Mouse (Mus musculus) frontal cortex, postnatal 14 days (tissue): ENCODE results near the gene Pabpc4.
A peak's percentile ranks its signal among the peaks of the same experiment; 100 is the strongest.
"Not testable (repeated sequence)": the region's sequence is repeated elsewhere in the genome, so short reads cannot be mapped to it uniquely, and the experiment has no call there.

Experiments
- DNase-seq, 2 experiments: peaks; one replicate each; pipeline ENCODE4 v3.0.0; 2022; ENCODE audit warnings: low spot score in 2 of 2

Pabpc4 gene

DNA sequence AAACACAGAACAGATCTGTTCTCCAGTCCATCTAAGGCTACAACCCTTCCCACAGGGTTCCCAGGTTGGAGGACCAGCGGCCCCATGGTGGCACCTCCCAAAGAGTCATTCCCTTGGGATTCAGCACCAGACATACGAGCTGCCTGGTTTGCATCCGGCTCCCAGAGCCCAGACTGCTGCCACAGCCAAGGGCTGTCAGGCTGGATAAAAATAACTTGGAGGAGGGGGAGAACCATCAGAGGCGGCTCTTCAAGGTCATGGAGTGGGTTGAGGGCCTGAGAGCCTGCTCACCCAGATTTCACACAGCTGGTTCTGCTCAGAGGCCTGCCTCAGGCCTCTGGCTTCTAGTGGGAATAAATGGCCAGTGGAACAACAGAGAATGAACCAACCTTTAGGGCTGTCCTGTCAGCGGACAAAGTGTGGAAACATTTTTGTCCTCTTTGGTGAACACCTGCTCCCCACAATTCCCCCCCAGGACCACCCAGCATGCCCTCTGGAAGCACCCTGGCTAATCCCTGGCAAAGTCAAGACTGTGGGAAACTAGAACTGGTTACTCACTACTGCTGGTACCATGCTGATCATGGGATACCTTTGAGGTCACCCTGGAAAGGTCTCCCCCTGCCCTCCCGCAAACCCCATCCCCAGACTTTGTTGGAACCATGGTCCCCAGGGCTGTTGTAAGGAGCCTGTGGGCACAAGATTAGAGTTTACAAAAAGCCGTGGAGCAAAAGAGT lies 14.8 kb upstream of the Pabpc4 start:
- no peak for DNase-seq

DNA sequence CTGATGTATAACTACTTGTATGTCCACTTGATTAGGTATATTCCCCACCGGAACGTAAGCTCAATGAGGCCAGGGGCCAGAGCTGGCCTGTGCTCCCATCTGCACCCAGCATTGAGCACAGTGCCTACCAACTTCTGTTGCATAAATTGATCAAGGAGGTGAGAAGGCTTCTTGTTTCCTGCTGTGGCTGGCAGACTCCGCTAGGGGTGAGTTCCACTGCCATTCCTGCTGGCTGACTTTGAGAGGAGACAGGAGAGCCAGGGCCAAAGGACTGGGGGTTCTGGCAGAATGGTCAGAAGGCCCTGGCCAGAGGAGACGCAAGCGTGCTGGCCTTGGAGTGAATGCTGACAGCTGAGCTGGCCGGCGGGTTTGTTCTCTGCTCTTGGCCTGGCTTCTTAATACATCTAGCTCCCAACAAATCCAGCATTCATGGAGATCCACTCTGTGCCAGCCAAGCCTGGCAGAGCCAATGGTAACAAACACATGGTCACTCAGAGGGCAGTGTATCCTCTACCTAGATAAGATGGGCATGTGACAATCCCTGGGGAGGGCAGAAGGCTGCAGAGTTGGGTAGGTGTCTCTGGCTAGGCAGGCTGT lies 13.1 kb upstream of the Pabpc4 start:
- DNase-seq: peak; percentile 57 to 73

DNA sequence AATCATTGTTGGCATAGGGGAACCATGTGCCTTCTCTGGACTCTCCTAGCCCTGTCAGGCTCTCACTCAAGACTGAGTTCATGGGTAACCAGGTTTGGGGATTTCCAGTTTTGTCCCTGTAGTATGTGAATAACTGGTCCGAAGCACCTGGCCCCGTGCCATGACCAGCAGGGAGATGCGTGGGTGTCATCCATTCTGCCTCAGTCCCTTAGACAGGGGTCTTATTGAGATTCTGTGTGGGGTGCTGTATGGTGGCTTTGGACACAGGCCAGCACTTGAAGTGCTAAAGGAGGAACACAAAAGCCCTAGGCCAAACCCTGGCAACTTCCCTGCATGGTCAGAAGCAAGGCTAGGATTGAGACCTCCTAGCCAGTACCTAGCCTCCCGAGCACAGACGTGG lies 9.9 kb upstream of the Pabpc4 start:
- no peak for DNase-seq

DNA sequence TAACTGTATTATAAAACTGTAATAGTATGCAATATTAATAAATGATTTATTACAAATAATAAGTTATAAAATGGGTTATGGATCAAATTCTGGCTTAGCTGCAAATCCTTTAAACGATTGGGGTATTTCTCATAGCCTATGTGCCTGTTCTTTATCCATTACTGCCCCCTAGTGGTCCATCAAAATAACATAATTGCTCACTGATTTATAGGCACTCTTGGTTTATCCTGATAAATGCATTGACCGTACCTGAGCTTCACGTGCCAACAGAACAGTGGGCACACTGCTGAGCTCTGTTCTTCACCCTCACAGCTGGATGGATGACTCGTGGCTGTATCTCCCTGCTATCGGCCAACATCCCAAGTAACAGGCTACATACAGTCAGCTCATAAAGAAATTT lies 7.5 kb upstream of the Pabpc4 start:
- DNase-seq: no peak

DNA sequence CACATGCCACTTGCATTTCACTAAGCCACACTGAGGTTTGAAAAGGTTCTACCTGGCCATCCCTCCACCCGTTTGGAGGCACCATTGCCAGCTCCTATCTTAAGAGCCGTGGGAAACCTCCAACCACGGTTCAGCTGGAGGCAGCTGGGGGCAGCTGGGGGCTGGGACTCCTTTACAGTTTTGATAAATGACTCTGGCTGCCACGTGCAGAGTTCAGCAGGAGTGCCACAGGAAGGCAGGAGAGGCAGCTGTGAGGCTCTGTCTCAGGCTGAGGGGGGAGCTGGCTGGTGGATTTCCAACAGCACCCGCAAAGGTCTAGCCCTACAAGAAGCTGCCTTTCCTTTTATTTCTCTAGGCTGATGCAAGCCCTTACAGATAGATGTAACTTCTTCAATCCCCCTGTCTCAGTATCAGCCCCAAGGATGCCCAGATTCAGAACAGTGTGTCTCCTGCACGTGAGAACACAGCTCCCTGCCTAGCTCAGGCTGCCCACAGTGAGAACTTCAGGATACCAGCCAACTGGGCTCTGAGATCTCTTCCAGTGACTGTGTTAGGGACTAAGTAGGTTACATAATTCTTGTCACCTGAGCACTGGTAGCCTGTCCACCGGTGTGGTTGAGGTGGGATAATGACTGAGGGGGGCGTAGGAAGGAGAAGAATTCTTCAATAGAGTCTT lies 1.9 kb upstream of the Pabpc4 start:
- DNase-seq: no peak

DNA sequence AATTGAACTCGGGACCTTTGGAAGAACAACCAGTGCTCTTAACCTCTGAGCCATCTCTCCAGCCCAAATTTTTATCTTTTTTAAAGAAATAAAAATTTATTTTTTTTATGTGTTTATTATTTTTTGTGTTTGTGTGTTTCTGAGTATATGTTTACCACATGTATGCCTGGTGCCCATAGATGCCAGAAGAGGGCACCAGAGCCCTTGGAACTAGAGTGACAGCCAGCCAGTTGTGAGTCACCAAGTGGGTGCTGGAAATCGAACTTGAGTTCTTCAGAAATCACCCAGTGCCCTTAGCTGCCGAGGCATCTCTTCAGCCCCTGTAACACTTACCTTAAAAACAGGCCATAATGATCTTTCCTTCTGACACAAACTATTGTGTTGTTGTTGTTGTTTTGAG lies 8.9 kb downstream of the Pabpc4 start:
- DNase-seq: no peak

DNA sequence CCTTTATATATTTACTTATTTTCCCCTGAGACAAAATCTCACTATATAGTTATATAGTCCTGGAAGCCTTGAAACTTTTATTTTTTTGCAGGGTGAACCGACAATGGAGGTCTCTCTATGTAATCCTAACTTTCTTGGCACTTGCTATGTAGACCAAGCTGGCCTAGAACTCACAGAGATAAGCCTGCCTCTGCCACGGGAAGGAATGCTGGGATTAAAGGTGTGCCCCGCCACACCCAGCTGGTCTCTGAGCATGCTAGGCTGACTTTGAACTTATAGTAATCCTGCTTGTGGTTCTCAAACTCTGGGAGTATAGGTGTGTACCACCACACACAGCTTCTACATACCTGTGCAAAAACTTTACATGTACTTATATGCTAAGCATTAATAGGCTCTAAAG lies 18.0 kb downstream of the Pabpc4 start:
- no peak for DNase-seq

DNA sequence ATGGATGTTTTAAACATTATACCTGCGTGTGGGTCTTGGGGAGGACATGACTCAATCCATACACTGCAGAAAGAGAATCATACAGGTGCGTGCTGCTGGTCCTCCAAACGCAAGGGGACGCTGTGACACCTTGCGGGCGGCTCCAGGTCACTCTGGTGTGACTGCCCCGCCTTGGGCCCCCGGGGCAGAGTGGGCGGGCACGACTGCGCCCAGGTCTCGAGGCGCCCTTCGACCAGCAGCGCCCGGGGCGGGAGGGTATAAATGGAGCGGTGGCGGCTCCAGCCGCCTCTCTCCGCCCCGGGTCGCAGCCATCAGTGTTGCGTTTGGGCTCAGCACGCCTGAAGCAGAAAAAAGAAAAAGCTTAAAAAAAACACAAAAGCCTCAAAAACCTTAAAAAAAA lies 20.3 kb downstream of the Pabpc4 start:
- DNase-seq: peak; percentile 70 to 72

DNA sequence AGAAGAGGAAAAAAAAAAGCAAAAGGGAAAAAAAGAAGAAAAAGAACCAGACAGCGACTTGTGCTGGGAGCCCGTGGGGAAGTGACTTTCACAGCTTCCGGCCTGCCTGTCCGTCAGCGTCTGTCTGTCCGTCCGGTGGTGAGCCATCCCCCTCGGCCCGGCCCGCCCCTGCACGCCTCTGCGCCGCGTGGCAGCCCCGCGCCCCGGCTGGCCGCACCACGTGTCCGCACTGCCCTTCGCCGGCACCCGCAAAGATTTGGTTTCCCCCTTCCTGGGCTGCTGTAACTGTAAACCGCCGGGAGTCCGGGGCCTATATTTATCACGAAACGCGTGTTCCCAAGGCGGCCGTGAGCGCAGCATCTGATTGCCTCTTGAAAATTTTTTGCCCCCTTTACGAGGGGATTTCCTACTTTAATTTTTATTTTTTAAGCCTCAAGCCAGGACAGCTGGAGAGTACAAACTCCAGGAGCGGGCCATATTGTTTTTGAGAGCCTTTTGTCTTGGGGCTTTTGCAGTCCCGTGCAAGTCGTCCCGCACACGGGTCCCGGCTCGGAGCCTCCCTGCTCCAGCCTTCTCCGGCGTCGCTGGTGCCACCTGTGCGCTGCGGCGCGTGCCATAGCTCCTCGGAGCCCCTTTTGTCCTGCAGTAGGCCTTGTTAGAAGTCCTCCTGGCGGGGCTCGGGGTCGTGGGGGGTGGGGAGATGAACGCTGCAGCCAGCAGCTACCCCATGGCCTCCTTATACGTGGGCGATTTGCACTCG lies 20.9 kb downstream of the Pabpc4 start:
- peak in 1 of 2 experiments; percentile 35 for DNase-seq

DNA sequence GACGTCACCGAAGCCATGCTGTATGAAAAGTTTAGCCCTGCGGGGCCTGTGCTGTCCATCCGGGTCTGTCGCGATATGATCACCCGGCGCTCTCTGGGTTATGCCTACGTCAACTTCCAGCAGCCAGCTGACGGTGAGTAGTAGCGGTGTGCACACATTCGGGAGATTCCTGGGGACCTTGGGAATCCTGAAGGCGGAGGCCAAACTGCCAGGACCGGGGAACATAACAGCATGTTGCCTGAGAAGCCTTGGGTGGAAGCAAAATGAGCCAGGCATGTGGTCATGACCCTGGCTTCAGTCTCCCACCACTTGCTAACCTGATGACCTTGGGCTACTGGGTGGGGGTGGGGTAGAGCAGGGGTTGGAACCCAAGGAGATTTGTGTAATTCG lies 21.5 kb downstream of the Pabpc4 start:
- DNase-seq: not testable (repeated sequence)

DNA sequence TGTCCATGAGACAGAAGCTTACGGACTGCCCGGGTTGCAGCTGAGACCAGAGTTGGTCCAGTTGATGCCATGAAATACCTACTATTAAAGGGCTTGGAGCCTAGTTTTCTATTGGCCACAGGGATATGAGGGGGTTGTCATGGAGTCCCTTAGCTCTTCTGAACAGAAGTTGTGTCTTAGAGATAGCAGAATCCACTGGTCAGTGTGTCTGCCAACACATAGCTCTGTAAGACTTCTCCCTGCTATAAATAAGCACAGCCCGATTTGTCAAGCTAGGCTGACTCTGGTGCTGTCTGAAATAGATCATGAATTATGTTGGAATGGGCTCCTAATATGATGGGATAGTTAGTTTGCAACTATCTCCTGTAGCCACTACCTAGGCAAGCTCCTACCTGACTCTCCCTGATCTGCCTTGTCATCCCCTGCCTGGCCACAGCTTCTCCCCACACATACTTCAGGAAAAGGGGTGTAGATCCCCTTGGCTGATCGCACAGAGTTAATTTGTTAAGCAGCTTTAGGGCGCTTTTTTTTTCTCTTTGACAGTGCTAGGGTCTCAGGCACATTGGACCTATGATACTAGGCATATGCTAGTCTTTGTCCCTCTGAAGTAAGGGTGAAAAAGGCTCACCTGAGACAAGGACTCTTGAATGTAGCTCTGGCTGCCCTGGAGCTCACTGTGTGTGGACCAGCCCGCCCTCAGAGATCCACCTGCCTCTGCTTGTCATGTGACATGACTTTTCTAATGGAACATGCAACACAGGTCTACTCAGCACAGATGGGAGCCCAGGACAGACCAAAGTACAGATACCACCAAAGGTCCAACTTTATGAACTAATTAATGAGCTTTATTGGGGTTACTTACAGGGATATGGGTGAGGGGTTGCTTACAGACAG lies 22.8 kb downstream of the Pabpc4 start:
- DNase-seq: no peak

DNA sequence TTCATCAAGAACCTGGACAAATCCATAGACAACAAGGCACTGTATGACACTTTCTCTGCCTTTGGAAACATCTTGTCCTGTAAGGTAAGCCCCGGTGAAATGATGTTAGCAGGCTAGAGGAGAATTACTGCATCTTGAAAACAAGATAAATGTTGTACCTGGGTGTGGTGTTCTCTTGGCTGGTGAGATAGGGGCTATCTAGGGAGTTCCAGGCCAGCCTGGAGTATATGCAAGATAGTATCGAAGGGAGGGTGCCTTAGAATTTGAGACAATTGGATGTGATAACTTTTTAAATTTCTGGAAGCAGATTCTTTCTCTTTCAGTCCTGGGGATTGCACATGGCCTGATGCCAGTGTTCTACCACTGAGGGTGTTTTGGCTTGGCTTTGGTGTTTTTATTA lies 24.6 kb downstream of the Pabpc4 start:
- DNase-seq: no peak

DNA sequence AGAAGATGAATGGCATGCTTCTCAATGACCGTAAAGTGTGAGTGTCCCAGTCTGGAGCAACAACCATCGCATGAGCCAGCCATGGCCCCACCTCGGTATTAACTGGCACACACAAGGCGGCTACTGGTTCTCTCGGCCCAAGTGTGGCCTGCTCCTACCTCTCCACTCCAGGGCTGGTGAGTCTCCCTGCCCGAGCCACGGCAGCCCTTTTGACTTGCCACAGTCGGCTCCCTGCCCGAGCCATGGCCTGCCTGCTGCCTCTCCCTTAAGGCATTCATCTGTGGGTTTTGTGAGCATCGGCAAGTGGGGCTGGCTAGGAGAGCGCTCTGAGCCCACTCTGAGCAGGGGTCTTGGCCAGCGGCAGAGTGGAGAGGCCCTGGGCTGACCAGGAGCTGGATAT lies 26.9 kb downstream of the Pabpc4 start:
- no peak for DNase-seq

DNA sequence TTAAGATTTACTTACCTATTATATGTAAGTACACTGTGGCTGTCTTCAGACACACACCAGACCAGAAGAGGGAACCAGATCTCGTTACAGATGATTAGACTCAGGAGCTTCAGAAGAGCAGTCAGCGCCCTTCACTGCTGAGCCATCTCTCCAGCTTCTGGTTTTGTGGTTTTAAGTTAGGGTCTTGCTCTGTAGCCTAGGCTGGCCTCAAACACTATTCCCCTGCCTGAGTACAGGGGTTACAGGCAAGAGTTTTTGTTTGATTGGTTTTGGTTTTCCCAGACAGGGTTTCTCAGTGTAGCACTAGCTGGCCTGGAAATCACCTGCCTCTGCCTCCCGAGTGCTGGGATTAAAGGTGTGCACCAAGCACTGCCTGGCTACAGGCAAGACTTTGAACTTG lies 30.2 kb downstream of the Pabpc4 start:
- no peak for DNase-seq

DNA sequence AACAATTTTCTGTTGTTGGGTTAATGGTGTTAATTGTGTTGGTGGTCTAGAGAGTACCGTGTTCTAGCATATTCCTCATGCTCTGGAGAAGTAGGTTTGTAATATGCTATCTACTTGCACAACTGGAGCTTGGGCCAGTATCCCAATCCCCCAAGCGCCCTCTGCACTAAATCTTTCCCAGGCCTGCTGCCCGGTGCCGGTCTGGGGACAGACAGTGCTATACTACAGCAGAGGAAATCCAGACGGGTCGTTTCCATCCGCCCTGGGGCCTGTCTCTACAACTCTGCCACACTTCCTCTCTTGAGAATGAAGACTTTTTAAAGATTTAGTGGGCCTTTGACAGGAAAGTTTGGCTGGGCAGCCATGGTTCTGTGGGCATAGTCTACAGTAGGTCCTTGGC lies 30.8 kb downstream of the Pabpc4 start:
- DNase-seq: no peak

DNA sequence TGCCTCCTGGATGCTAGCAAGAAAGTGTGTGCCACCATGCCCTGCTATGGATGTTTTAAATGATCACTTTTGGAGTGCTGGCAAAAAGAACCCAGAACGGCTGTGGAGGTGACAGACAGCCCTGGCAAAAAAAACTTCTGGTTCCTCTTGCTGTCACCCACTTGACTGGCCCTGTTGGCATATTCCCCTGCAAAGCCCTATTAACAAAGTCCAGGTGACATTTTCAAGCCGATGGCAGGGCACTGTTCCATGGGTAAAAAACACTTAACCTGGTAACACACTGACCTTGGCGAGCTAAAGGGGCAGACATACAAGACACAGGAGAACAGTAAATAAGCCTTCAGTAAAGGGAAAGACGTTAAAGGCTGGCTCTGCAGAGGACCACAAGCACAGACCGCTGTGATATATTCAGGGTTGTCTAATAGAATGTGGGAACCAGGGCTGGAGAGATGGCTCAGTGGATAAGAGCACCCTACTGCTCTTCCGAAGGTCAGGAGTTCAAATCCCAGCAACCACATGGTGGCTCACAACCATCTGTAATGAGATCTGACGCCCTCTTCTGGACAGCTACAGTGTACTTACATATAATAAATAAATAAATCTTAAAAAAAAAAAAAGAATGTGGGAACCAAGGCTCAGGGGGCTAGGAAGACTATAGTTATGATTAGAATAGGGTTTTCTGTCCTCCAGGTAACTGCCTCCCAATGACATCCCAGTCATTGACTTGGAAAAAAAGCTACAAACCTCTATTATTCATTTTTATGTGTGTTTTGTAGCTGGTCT lies 31.7 kb downstream of the Pabpc4 start:
- no peak for DNase-seq

DNA sequence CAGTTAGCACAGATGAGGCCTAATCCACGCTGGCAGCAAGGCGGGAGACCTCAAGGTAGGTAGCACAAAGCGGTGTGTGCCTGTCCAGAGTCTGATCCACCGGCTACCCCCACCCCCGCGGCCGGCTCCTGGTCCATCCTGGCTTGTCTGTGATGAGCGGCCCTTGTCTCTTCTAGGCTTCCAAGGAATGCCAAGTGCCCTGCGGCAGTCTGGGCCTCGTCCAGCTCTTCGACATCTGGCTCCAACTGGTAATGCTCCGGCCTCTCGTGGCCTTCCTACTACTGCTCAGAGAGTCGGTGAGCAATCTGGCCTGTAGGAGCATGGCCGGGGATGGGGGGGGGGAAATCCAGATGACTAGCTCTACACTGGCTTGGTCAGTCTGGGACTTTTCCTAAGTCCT lies 32.9 kb downstream of the Pabpc4 start:
- DNase-seq: not testable (repeated sequence)

DNA sequence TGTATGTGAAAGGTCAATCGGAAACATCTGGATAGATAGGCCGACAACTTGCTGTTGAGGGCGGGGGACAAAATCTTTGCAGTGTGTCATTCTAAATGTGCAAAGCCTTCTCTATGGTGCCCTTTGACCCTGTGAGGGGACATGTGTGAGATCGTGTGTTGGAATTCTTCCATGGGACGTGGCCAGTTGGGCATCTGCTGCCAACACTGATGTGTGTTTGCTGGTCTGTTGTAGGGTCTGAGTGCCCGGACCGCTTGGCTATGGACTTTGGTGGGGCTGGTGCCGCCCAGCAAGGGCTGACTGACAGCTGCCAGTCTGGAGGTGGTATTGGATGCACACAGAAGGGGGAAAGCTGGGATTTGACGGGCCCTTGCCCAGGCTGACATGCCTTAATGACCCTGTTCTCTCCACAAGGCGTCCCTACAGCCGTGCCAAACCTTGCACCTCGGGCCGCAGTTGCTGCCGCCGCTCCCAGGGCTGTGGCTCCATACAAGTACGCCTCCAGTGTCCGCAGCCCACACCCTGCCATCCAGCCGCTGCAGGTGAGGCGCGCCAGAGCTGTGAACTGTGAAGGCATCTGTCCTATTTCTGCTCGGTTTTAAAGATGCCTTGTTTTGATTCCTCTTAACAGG lies 33.5 kb downstream of the Pabpc4 start:
- no peak for DNase-seq

DNA sequence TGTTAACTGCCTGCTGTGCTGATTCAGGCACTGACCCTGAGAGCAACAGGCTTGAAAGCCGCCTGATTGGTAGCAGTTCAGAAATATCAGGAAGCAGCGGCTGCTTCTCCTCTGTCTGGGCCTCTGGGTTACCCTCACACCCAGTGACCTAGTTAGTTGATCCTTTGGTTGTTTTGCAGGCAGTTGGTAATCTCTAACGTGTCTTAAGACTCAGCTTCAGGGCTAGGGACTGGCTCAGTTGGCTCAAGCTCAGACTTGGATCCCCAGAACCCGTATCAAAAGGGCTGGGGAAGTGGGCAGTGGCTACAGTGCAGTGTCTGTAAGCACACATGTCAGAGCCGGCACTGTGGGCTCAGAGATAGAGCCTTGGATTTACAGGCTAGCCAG lies 34.0 kb downstream of the Pabpc4 start:
- no peak for DNase-seq
